Mouse (Mus musculus) macrophage (primary cell): ENCODE results near the gene Sgo2a. TPM values are rescaled to one million over a fixed set of nuclear protein-coding genes. Genes with fewer than 3 reads are reported as not detected.

Experiments
- H3K27ac ChIP-seq: fragments of 350-480 bp; formaldehyde crosslinking; 2 replicates; pipeline ENCODE4 v1.9.0; 2021
- H3K36me3 ChIP-seq: fragments of 350-480 bp; formaldehyde crosslinking; 2 replicates; pipeline ENCODE4 v1.9.0; 2021; ENCODE audit errors: inconsistent target
- H3K4me3 ChIP-seq: fragments of 350-480 bp; formaldehyde crosslinking; 2 replicates; pipeline ENCODE4 v1.9.0; 2021; ENCODE audit errors: inconsistent target
- H3K79me2 ChIP-seq: fragments of 350-480 bp; formaldehyde crosslinking; 2 replicates; pipeline ENCODE4 v1.9.0; 2021; ENCODE audit errors: inconsistent target
- WGBS: methylation state at CpG from one replicate; pipeline ENCODE4 v1.1.7; 2026; ENCODE audit warnings: inconsistent platforms; ENCODE audit not compliant: missing documents; 5-methylcytosine and 5-hydroxymethylcytosine counted together
- polyA plus RNA-seq: library from polyadenylated mRNA; stranded (reverse); fragments of 250-400 nt; gene quantifications from 3 replicates; pipeline ENCODE4 v1.2.4, GENCODE M21; 2018; ENCODE audit warnings: inconsistent platforms

Sgo2a gene
- polyA plus RNA-seq, 1 experiment from 2014 or later: 2.9 TPM

DNA sequence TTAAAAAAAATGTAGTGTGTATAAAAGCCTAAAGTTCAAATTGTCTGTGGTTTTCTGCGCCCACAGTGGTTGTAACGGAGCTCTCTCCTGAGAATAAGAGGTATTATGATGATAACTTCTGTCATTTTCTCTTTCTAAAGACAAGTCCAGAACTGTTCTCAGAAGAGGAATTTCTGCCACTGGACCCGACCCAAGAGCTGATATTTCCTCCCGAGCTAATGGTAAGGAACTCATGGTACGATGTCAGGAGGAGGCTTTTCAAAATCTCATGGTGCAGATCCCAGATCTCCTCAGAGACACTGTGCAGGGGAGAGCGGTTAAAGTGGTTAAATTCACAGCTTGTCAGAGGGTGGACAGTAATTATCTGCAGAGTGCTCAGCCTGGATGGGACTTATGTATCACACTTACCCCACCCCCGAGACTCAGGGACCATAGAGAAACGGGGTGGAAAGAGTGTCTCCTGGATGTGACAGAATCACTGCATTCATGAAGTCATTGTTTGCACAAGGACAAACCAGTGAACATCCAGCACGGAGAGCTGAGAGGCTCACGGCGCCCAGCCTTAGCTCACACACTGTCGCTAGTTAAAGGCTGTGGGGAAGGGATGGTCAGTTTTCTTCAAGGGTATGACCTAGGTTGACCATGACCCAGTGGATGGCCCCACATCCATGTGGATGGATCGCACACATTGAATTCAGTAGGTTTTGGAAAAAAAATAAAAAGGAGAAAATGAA is 60.5 kb downstream of the Sgo2a start:
- 89% methylated on average over 13 of the region's 13 CpGs for WGBS
- Histone ChIP-seq H3K27ac (no peak overlapping the region), H3K79me2 (no peaks in the 10 kb centered on the region), H3K4me3 (no peak overlapping the region), H3K36me3 (no peaks in the 10 kb centered on the region)

DNA sequence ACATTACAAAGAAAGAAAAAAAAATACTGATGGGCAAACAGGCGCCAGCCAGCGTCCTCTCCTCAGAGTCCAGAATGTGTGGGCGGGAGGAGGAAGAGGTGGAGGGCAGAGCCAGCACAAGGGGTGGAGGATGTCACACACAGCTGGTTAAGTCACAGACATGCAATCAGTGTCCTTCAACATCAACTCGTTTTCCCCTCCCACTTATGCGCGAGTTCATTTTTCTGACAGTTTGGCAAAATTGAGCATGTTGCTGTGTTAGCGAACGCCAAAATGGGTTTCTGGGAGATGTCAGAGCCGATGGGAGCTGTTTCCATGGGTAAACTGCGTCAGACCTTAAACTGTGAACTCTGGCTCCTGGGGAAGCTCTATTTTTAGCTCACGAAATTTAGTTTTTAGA is 61.2 kb downstream of the Sgo2a start:
- no peaks in the 10 kb centered on the region for H3K79me2 ChIP-seq
- H3K27ac ChIP-seq: no peak overlapping the region
- H3K4me3 ChIP-seq: no peak overlapping the region
- WGBS: 74% methylated on average over 11 of the region's 11 CpGs
- H3K36me3 ChIP-seq: no peaks in the 10 kb centered on the region

DNA sequence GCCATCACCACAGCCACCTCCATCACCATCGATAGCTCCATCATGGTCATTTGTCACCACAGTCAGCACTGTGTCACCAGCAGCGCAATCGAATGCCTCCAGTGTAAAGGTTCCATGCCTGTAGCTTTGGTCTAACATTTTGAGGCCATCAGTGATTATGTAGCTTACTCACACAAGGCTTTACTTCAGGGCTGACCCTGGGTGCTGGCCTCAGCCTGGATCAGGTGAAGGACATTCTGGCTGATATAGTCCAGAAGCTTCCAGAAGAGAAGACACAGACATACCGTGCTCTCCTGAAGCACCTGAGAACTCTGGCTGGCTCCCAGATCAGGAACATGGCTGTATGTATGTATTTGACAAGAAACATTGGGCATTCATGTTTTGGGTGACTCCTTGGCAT is 63.1 kb downstream of the Sgo2a start:
- Histone ChIP-seq H3K79me2 (no peaks in the 10 kb centered on the region), H3K27ac (no peak overlapping the region), H3K4me3 (no peak overlapping the region), H3K36me3 (no peaks in the 10 kb centered on the region)
- 91% methylated on average over 4 of the region's 4 CpGs for WGBS

DNA sequence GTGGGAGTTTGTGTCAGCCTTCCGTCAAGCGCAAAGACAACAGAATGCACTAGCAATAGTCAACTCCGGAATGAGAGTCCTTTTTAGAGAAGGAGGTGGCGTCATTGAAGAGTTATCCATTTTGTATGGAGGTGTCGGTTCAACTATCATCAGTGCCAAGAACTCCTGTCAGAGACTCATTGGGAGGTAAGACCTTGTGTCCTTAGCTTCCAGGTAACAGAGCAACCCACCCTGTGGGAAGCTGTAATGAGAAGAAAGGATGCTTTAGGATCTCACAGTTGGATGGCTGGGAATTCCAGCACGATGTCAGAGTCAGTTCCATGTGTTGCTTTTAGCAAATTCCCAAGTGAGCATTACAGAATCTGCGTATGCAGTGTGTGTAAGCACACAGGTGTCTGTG is 66.4 kb downstream of the Sgo2a start:
- Histone ChIP-seq H3K27ac (no peak overlapping the region), H3K36me3 (no peaks in the 10 kb centered on the region), H3K4me3 (no peak overlapping the region), H3K79me2 (no peaks in the 10 kb centered on the region)
- WGBS: 93% methylated on average over 7 of the region's 7 CpGs

DNA sequence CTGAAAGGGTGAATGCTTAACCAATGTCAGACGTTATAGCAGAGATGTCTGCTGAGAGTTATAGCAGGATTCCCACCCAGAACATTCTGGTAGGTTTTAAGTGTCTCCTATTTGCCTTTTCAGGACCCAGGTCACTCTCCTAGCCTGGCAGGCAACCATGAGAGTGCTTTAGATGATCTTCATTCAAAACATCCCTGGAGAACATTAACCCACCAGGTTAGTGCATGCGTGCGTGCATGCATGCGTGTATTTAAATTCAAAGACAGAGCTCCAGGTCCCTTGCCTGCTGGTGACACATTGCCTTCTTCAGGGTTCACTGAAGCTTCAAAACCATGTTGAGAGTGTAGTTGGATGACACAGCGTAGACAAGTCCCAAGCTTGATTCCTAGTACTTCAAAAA is 69.4 kb downstream of the Sgo2a start:
- no peaks in the 10 kb centered on the region for H3K79me2 ChIP-seq
- no peaks in the 10 kb centered on the region for H3K36me3 ChIP-seq
- no peak overlapping the region for H3K4me3 ChIP-seq
- no peak overlapping the region for H3K27ac ChIP-seq
- WGBS: 88% methylated on average over 5 of the region's 5 CpGs

DNA sequence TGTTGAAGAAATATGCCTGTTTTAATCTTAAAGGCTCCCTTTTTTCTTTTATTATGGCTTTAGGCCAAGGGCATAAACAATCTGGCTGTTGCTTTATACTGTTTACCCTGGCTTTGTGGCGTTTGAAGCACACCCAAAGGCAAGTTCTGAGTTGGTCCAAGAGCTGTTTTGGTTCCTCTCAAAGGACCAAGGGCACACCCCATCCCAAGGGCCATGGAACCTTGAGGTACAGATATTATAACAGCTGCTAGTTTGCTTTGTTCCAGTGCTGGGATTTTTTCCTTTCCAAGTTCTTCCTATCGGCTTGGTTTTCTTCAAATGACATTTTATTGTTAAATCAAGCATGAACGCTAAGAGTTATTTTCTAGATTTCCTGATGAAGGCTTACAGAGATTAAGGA is 69.8 kb downstream of the Sgo2a start:
- Histone ChIP-seq H3K79me2 (no peaks in the 10 kb centered on the region), H3K36me3 (no peaks in the 10 kb centered on the region), H3K4me3 (no peak overlapping the region), H3K27ac (no peak overlapping the region)
- WGBS: 93% methylated on average over 3 of the region's 3 CpGs

DNA sequence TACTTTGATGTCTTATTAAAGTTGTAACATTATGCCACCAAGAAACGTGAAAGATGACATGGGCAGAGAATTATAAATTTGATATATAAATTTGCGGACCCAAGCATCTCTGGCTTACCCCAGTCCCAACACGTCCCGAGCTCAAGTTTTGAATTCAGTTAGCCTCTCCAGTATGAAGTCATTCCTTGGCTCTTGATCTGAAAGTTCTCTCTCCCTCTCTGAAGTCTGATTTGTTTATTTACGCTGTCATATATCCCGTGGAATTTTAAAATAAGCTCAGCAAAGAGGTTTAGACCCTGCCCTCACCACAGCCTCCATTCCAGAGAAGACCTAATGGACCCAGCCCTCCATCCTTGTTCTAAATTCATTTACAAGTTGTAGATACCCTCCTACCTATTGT is 73.4 kb downstream of the Sgo2a start:
- 85% methylated on average over 4 of the region's 6 CpGs for WGBS
- Histone ChIP-seq H3K79me2 (no peaks in the 10 kb centered on the region), H3K36me3 (no peaks in the 10 kb centered on the region), H3K4me3 (no peak overlapping the region), H3K27ac (no peak overlapping the region)

DNA sequence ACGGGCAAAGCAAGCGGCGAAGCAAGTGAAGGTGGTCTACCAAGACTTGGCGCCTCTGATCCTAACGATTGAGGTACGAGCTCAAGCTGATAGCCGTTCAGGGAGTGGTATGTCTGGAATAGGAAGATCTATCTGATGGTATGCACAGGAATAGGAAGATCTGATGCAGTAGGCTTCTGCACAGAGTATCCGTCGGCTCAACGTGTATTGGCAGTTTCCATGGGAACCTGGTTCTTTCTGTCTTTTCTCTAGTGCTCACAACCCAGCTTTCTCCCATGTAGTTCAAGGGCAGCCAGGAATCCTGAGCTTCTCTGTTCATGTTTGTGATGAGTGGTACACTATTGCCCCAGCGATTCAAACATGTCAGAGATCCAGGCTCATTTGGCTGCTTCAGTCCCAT is 74.3 kb downstream of the Sgo2a start:
- Histone ChIP-seq H3K79me2 (no peaks in the 10 kb centered on the region), H3K27ac (no peak overlapping the region), H3K36me3 (no peaks in the 10 kb centered on the region), H3K4me3 (no peak overlapping the region)
- WGBS: 95% methylated on average over 11 of the region's 11 CpGs

DNA sequence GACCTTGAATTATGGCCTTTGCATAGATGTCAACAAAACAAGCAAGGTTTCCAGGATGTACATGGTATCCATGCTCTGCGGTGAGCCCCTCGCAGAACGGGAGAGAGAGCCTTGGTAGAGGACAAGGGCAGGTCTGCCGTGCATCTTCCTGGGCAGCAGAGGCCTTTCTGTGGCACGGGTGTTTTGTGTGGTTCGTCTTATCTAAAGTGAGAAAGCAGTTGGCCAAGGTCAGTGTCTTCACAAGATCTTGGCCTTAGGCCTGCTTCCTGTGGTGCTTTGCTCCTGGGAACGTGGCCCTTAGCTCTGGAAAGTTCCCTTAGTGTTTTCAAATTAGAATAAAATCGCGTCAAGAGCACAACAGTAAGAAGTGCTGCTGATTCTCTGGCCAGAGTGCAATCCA is 75.2 kb downstream of the Sgo2a start:
- Histone ChIP-seq H3K4me3 (no peak overlapping the region), H3K36me3 (no peaks in the 10 kb centered on the region), H3K27ac (no peak overlapping the region), H3K79me2 (no peaks in the 10 kb centered on the region)
- WGBS: 79% methylated on average over 9 of the region's 9 CpGs

DNA sequence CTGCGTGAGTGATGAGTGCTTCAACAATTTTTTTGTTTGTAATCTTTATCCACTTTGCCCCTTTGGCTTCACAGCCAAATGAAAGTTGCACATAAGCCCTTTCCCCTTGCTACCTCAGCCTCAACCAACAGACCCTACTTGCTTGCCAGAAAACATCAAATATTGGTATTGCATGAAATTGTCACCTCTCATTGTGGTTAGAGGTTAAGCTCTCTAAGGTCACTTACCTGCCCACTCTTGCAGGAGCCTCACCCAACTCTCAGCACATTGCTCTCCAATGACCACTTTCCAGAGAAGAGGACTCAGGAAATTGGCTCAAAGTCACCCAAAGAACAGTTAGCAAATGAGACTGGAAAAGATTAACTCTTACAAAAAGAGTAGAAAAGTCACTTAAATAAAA is 75.7 kb downstream of the Sgo2a start:
- no peaks in the 10 kb centered on the region for H3K36me3 ChIP-seq
- no peak overlapping the region for H3K4me3 ChIP-seq
- H3K79me2 ChIP-seq: no peaks in the 10 kb centered on the region
- no peak overlapping the region for H3K27ac ChIP-seq
- WGBS: 95% methylated on average over 1 of the region's 1 CpGs

DNA sequence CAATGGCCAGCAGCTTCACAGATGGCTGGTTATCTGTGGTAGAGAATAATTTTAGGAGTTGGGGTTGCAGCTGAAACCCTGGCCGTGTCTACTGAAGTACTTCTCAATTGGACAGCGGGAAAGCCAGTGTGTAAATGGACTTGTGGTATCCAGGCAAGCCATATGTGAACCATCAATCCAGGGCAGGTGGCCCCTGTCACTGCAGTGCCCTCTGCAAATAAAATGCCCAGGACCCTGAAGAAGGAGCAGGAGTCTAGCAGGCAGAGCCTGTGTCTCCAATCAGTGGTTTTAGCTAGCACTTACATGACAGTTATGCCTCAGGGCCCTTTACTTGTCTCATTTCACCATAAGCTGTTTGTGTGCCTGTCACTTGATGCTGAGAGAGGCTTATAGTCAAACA is 76.6 kb downstream of the Sgo2a start:
- no peaks in the 10 kb centered on the region for H3K79me2 ChIP-seq
- H3K4me3 ChIP-seq: no peak overlapping the region
- H3K36me3 ChIP-seq: no peaks in the 10 kb centered on the region
- no peak overlapping the region for H3K27ac ChIP-seq
- 95% methylated on average over 2 of the region's 2 CpGs for WGBS

DNA sequence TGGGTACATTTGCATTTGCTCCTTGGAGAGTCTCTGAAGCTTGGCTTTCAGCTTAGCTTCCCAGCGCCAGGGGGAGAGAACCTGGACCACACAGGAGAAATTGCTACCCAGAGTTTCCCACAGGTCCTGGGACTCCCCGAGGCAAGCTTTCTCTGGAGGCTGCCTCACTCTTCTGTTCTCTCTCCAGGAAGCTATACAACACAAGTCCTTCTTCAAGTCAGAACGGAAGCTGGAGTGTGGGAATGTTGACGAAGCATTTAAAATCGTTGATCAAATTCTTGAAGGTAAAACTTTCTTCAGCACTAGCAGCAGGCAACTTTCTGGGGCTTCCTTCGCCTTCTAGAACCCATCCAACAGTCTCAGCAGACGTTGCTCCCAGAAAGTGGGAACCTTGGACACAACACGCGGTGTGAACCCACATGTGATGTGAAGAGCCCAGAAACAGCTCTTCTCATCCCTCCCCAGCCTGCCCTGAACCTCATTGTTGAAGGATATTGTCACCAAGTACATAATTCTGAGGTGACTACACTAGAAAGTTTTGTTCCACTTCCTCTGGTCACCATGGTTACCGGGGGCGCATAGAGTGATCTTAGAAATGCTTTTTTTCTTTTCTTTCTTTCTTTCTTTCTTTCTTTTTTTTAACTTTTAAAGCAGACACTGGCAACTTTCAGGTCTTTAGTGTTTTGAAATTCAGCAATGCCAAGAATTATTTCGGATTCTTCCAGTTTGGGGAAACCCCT is 77.4 kb downstream of the Sgo2a start:
- Histone ChIP-seq H3K27ac (no peak overlapping the region), H3K36me3 (no peaks in the 10 kb centered on the region), H3K79me2 (no peaks in the 10 kb centered on the region), H3K4me3 (no peak overlapping the region)
- 70% methylated on average over 12 of the region's 12 CpGs for WGBS

DNA sequence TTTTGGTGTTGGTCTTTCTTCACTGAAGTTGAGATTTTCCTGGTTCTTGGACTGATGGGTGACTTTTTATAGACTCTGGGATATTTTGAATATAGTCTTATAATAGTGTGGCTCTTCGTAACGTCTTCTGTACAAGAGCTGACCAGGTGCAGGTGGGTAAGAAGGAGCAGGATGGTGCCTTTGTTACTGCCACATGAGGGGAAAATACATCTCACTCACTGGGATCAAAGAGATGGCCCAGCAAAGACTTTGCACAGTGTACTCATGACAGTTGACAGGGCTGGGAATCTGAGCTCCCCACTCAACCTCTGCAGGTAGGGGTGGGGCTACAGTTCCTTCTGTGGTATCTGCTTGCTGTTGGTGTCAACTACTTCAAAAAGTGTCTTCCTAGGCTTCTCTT is 78.5 kb downstream of the Sgo2a start:
- Histone ChIP-seq H3K36me3 (no peaks in the 10 kb centered on the region), H3K27ac (no peak overlapping the region), H3K79me2 (no peaks in the 10 kb centered on the region), H3K4me3 (no peak overlapping the region)
- 90% methylated on average over 2 of the region's 2 CpGs for WGBS
